Mouse (Mus musculus): ENCODE measurements around the gene Inafm2. TPM values are rescaled to one million over a fixed set of nuclear protein-coding genes. Genes with fewer than 3 reads are reported as not detected.

Inafm2 gene
- 42.1 and 44.7 TPM in 2 replicates for polyA plus RNA-seq (2015; fragmentation: Nextera tagmentation; extraction: Ambion mirVana)

DNA sequence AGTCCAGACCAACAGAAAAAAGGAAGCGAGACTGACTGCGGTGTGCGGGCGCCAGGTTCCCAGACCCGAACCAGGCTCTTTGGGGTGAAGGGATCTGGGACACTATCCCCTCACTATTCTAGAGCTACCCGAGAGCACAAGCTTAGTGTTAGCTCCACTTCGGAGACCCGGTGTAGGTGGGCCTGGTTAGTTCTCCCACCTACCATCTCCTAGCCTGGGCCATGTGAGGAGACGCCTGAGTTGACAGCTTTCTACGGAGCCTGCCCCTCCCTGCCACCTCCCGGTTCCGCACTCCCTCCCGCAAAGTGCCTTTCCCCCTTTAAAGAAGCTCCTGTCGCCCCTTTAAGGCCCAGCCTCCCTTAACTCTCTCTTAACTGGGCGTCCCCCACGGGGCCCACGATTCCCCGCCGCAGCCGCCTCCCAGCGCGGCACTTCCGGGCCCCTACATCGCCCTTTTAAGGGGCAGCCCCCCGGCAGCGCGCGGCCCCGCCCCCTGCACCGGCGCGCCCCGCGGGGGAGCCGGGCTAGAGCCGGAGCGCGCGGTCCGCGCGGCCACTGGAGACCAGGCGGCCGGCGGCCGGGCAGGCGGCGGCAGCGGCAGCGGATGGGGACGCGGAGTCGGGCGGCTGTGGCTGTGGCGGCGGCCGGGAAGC is at the start of gene Inafm2:
Inafm2 (plus strand) TSS at position 527 of the 653 bp plus-strand sequence.
- under 1% methylated on average over 55 of the region's 57 CpGs for WGBS
- Histone ChIP-seq H3K4me1 (replicated peaks) (peaks cover 53% of the 10 kb centered on the region), H3K27ac (peak within 1 kb of the TSS; percentile 83), H3K9ac (peak within 1 kb of the TSS; percentile 98), H3K27me3 (peaks cover 15% of the 10 kb centered on the region), H3K9me3 (replicated peaks) (no peaks in the 10 kb centered on the region), H3K36me3 (0 out of 2 replicates have a peak, but pooled peaks cover 6% of the 10 kb centered on the region), H3K4me3 (peak within 1 kb of the TSS; percentile 94), H3K4me2 (peak within 1 kb of the TSS; percentile 91)
- peak; percentile 86 for ATAC-seq (replicated peaks; ENCODE audit: insufficient number of reproducible peaks, insufficient read depth, low FRiP score, low read depth)

DNA sequence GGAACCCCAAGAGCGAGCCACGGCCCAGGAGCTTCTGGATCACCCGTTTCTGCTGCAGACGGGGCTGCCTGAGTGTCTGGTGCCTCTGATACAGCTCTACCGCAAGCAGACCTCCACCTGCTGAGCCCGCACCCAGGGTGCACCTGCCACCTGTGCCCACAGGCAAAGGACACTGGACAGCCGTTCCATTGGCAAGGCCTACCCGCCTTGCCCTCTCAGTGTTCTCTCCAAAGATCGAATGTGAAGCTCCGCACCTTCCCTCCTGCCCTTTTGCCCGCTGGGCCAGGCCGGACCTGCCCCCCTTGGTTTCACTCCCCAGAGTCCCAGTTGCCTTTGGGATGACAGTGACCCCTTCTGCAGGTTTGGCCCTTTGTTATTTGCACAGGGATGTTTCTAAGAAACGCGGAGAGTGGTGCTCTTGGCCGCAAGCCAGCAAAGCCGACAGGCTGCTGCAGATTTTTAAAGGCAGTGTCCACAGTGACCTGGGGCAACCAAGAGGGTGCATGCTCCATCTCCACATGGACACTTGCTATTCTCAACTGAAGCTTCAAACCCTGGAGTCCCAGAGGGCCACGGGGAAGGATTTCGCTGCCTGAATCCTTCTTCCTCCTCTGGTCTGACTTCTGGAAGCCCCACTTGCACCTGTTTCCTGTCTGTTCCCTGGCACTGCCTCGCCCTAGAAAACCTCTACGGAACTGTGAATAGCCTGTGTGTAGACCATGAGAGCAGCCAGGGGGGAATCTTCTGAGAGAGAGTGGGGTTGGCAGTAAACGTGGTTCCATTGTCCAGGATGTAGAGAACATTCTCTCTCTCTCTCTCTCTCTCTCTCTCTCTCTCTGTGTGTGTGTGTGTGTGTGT is 48.9 kb upstream of the Inafm2 start:
- Histone ChIP-seq H3K27ac (0 out of 2 replicates have a peak overlapping the region, but pooled peaks have one; percentile 19), H3K4me3 (no peak overlapping the region), H3K27me3 (peaks cover 38% of the 10 kb centered on the region), H3K9ac (no peak overlapping the region), H3K4me2 (no peak overlapping the region), H3K9me3 (replicated peaks) (no peaks in the 10 kb centered on the region), H3K4me1 (replicated peaks) (peaks cover 53% of the 10 kb centered on the region), H3K36me3 (no peaks in the 10 kb centered on the region)
- ATAC-seq (replicated peaks; ENCODE audit: insufficient number of reproducible peaks, insufficient read depth, low FRiP score, low read depth) = no peak
- WGBS = 36% methylated on average over 21 of the region's 21 CpGs

- no peak overlapping the region for H3K9ac ChIP-seq
- peak overlapping the region; percentile 7; the same call in 1 of the 2 replicates for H3K4me2 ChIP-seq
- peaks cover 45% of the 10 kb centered on the region for H3K27me3 ChIP-seq
- H3K4me1 ChIP-seq (replicated peaks) = peaks cover 58% of the 10 kb centered on the region
- H3K27ac ChIP-seq = peak overlapping the region; percentile 78
- WGBS = 36% methylated on average over 5 of the region's 5 CpGs
- ATAC-seq (replicated peaks; ENCODE audit: insufficient number of reproducible peaks, insufficient read depth, low FRiP score, low read depth) = no peak
- H3K36me3 ChIP-seq = no peaks in the 10 kb centered on the region
- H3K4me3 ChIP-seq = no peak overlapping the region
- H3K9me3 ChIP-seq (replicated peaks) = no peaks in the 10 kb centered on the region
Observed at GRCm38 (mm10) chr2:118697311-118697877, 48.2 kb upstream of the Inafm2 start.

DNA sequence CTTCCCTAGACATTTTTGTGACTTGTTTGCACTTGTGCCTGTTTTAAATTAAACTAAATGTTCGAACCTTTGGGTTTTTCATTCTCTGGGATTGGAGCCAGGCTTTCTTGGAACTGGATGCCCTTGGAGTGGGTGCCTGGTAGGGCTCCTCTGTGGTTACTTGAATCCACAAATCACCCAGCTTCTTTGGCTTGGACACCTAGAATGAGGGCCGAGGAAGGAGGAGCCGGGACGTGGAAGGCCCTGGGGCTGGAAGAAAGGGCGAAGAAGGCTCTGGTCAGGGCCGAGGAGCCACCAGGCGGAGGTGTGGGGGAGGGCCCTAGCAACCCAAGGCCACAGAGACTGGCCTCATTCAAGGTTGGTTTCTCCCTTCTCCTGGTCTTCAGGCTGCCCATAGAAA is 47.6 kb upstream of the Inafm2 start:
- ATAC-seq (replicated peaks; ENCODE audit: insufficient number of reproducible peaks, insufficient read depth, low FRiP score, low read depth) = no peak
- Histone ChIP-seq H3K9ac (no peak overlapping the region), H3K27me3 (peaks cover 51% of the 10 kb centered on the region), H3K4me3 (no peak overlapping the region), H3K27ac (peak overlapping the region; percentile 78), H3K9me3 (replicated peaks) (no peaks in the 10 kb centered on the region), H3K4me2 (no peak overlapping the region), H3K36me3 (no peaks in the 10 kb centered on the region), H3K4me1 (replicated peaks) (peaks cover 64% of the 10 kb centered on the region)
- 43% methylated on average over 7 of the region's 7 CpGs for WGBS

DNA sequence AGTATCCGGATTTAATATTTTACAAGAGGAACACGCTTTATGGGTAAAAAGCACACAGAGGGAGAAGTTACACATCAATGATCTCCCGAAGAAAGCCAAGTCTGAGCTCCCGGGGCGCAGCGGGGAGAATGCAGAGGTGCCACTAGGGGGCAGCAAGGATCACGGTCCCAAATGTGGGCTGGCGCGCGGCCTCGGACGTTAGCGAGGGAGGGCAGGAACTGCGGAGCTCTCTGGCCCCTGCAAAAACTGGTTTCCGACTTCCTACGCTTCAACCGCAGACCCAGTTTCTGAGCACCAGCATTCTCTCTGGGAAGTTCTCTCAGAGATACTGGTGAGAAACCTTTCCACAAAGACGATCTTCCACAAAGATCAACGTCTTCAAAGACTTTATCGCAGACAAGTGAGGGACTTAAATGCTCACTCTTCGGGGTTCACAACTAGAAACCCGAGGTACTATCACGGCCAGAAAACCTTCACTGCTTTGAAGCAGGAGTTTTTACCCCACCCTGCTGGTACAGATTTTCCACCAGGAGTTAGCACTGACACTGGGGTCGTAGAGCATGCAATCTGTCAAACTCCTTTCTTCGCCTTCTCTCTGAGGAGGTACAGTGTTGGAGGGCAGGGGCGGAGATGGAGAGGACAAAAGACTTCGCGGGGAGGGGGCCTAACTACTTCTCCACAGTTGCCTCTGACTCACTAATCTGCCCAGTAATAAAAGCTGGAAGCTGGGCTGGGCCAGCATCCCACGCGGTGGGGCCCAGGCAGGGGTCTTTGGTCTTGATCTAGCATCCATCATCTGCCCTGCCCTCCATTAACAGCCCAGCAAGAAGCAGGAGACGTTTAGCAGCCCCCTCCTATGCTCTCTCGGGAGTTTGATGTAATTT is 45.1 kb upstream of the Inafm2 start:
- Histone ChIP-seq H3K9me3 (replicated peaks) (no peaks in the 10 kb centered on the region), H3K4me2 (peak overlapping the region; percentile 59), H3K27ac (no peak overlapping the region), H3K9ac (no peak overlapping the region), H3K4me3 (peak overlapping the region; percentile 29), H3K36me3 (no peaks in the 10 kb centered on the region), H3K4me1 (replicated peaks) (peaks cover 86% of the 10 kb centered on the region), H3K27me3 (peaks cover 68% of the 10 kb centered on the region)
- ATAC-seq (replicated peaks; ENCODE audit: insufficient number of reproducible peaks, insufficient read depth, low FRiP score, low read depth) = no peak
- WGBS = 4% methylated on average over 32 of the region's 32 CpGs

GRCm38 (mm10) chr2:118701161-118701560 is 44.4 kb upstream of the Inafm2 start:
- Histone ChIP-seq H3K27me3 (peaks cover 71% of the 10 kb centered on the region), H3K27ac (no peak overlapping the region), H3K4me1 (replicated peaks) (peaks cover 87% of the 10 kb centered on the region), H3K9ac (peak overlapping the region; percentile 13; the same call in 1 of the 2 replicates), H3K4me2 (peak overlapping the region; percentile 59), H3K36me3 (no peaks in the 10 kb centered on the region), H3K4me3 (no peak overlapping the region), H3K9me3 (replicated peaks) (no peaks in the 10 kb centered on the region)
- 24% methylated on average over 5 of the region's 5 CpGs for whole genome bisulfite sequencing
- ATAC-seq (replicated peaks; ENCODE audit: insufficient number of reproducible peaks, insufficient read depth, low FRiP score, low read depth) = no peak

DNA sequence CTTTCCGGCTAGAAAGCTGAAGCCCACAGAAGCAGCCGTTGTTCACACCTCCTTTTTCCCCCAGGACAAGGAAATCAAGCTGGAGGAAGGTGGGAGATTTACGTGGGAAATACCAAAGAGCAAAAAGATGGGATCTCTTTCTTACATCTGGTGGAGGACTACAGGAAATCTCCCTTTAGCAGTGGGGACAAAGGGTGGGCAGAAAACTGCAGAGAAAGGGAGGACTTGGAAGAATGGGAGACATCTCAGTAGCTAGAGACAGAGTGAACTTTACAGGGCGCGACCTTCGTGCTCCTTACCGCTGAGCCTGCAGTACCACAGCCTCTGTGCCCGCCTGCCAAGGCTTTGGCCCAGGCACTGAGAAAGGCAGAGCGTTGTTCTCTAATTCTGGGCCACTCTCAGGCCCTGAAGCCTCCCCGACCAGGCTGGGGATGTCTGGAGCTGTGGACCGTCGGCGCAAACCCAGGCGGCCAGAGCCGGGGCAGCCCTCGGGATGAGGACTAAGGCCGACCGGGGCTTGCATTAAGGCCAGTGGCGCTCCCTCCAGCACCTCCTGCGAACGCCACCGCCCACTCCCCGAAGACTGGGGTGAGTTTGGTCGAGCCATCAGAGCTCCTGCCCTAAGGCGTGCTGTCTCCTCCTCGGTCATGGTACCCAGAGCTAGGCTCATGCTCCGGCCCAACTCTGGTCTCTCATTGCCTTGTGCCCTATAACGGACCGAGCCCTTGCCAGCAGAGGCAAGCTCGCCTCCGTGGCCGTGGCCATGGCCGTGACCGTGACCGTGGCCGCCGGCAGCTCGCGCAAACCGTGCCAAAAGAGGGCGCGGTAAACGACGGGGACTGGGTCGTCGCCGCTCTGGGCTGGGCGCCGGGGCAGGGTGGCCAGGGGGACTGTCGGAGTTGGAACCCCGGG is 43.3 kb upstream of the Inafm2 start:
- Histone ChIP-seq H3K9me3 (replicated peaks) (no peaks in the 10 kb centered on the region), H3K4me2 (peak overlapping the region; percentile 89), H3K27me3 (peaks cover 76% of the 10 kb centered on the region), H3K4me3 (peak overlapping the region; percentile 55), H3K36me3 (no peaks in the 10 kb centered on the region), H3K4me1 (replicated peaks) (peaks cover 87% of the 10 kb centered on the region), H3K9ac (peak overlapping the region; percentile 71), H3K27ac (0 out of 2 replicates have a peak overlapping the region, but pooled peaks have one; percentile 2)
- WGBS = 15% methylated on average over 51 of the region's 51 CpGs
- no peak for ATAC-seq (replicated peaks; ENCODE audit: insufficient number of reproducible peaks, insufficient read depth, low FRiP score, low read depth)

DNA sequence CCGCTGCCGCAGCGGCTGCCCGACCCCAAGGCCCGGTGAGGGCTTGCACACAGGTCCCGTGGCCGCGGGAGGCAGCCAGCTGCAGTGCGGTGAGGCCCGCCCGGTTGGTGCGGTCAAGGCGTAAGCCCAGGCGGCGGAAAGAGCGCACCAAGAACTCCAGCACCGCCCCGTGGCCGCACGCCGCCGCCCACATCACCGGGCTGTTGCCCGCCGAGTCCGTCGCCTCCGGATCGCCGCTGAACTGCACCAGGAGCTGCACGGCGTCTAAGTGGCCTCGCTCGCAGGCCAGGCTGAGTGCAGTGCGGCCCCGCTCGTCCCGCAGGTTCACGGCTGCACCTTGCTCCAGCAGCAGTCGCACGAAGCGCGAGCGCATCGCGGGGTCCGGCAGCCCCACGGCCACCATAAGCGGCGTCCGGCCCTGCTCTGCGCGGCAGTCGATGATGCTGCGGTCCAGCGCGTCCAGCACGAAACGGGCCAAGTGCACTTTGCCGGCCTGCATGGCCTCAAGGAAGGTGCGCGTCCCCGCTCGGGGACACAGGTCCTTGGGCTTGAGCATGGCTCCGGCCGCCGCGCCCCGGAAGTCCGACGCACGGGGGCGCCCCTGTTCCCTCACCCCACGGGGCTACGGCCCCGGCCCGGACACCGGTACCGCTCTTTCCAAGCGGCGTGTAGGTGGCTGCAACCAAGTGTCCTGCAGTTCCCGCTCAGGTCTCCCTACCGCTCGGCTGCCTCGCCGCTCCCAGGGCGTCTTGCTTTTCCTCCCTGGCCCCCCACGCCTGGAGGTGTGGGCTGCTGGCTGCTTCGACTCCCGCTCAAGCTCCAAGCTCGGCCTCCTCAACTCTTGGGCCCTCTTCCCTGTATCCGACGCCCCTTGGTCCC is 42.4 kb upstream of the Inafm2 start:
- H3K9ac ChIP-seq = peak overlapping the region; percentile 71
- H3K36me3 ChIP-seq = no peaks in the 10 kb centered on the region
- ATAC-seq (replicated peaks; ENCODE audit: insufficient number of reproducible peaks, insufficient read depth, low FRiP score, low read depth) = peak; percentile 54
- H3K4me2 ChIP-seq = peak overlapping the region; percentile 89
- peaks cover 79% of the 10 kb centered on the region for H3K4me1 ChIP-seq (replicated peaks)
- WGBS = under 1% methylated on average over 93 of the region's 93 CpGs
- H3K27ac ChIP-seq = peak overlapping the region; percentile 48
- peak overlapping the region; percentile 55 for H3K4me3 ChIP-seq
- H3K9me3 ChIP-seq (replicated peaks) = no peaks in the 10 kb centered on the region
- peaks cover 81% of the 10 kb centered on the region for H3K27me3 ChIP-seq

- Histone ChIP-seq H3K4me2 (peak within 1 kb of the TSS; percentile 89), H3K27ac (peak within 1 kb of the TSS; percentile 48), H3K4me1 (replicated peaks) (peaks cover 85% of the 10 kb centered on the region)
Observed at GRCm38 (mm10) chr2:118703913-118704730, 41.4 kb upstream of the Inafm2 start, which contains the start of gene Ankrd63. TSS of gene Ankrd63 (minus strand) at chr2:118703963.

More at GRCm38 (mm10) chr2:118703913-118704730, 41.4 kb upstream of the Inafm2 start, which contains the start of gene Ankrd63:
- Histone ChIP-seq H3K4me3 (peak within 1 kb of the TSS; percentile 55), H3K27me3 (peaks cover 89% of the 10 kb centered on the region), H3K9ac (peak within 1 kb of the TSS; percentile 71), H3K36me3 (no peaks in the 10 kb centered on the region), H3K9me3 (replicated peaks) (no peaks in the 10 kb centered on the region)
- WGBS = 3% methylated on average over 50 of the region's 50 CpGs
- 0 out of 2 replicates have a peak, but pooled peaks have one; percentile 4 for ATAC-seq (replicated peaks; ENCODE audit: insufficient number of reproducible peaks, insufficient read depth, low FRiP score, low read depth)
